Mouse (Mus musculus) midbrain, embryonic 10.5 days (tissue): Measurements from ENCODE around the gene Aadacl3. TPM values are rescaled to one million over a fixed set of nuclear protein-coding genes. Genes with fewer than 3 reads are reported as not detected.

ENCODE experiments used
- DNase-seq: peaks from one replicate; pipeline ENCODE4 v3.0.0-alpha.2; 2017; ENCODE audit warnings: low spot score
- H3K27ac ChIP-seq: fragments of 300-500 bp; sonication (generic); replicated peaks from 2 replicates; pipeline ENCODE4 v1.5.1; 2016; ENCODE audit warnings: mild to moderate bottlenecking
- H3K27me3 ChIP-seq: fragments of 300-500 bp; sonication (generic); 2 replicates; pipeline ENCODE4 v1.6.1; 2016; ENCODE audit warnings: low read depth, mild to moderate bottlenecking; ENCODE audit not compliant: poor library complexity, severe bottlenecking
- H3K36me3 ChIP-seq: fragments of 300-500 bp; sonication (generic); 2 replicates; pipeline ENCODE4 v1.6.1; 2016; ENCODE audit warnings: mild to moderate bottlenecking, moderate library complexity
- H3K4me1 ChIP-seq: fragments of 300-500 bp; sonication (generic); 2 replicates; pipeline ENCODE4 v1.6.1; 2016
- H3K4me3 ChIP-seq: fragments of 300-500 bp; sonication (generic); 2 replicates; pipeline ENCODE4 v1.5.1; 2016; ENCODE audit warnings: mild to moderate bottlenecking, moderate library complexity
- H3K9me3 ChIP-seq: fragments of 300-500 bp; sonication (generic); replicated peaks from 2 replicates; pipeline ENCODE4 v1.6.1; 2016; ENCODE audit warnings: mild to moderate bottlenecking
- WGBS: fragments of 180-500 bp; shearing (Covaris S2); methylation state at CpG from one replicate; pipeline ENCODE4 v1.1.7; 2016; 5-methylcytosine and 5-hydroxymethylcytosine counted together
- polyA plus RNA-seq: library from polyadenylated mRNA; unstranded; fragments of >200 nt; fragmentation: Nextera tagmentation; extraction: Ambion mirVana; gene quantifications from 2 replicates; pipeline ENCODE4 v1.2.1, GENCODE M21; 2016

Gene Aadacl3
- not detected in 2 replicates for polyA plus RNA-seq

DNA sequence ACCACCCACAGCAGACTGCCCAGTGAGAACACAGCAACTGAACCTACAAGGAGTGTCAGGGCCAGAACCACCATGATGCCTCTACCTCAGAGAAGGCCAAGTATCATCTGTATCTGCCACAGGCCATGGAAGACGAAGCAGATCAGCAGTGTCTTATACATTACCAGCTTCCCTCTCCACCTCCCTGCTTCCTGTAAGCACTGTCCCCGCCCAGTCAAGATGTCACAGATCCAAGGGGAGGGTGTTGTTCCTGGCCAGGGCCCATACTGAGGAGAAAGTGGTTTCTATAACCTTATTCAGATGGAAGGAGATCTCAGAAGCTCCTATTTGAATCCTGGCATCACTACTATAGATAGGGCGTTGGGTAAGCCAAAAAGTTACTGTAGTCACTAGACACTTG, at the start of gene Aadacl3:
Gene Aadacl3, minus strand, starts transcription at position 101 of the 400 bp plus-strand sequence.
- 90% methylated on average over 3 of the region's 3 CpGs for WGBS
- H3K4me1 ChIP-seq: no peaks in the 10 kb centered on the region
- H3K4me3 ChIP-seq: no peak within 1 kb of the TSS
- H3K27me3 ChIP-seq: no peaks in the 10 kb centered on the region
- H3K27ac ChIP-seq: no peak within 1 kb of the TSS
- DNase-seq: no peak
- H3K9me3 ChIP-seq: peaks cover 41% of the 10 kb centered on the region; the same call in 1 of the 2 replicates
- no peaks in the 10 kb centered on the region for H3K36me3 ChIP-seq

DNA sequence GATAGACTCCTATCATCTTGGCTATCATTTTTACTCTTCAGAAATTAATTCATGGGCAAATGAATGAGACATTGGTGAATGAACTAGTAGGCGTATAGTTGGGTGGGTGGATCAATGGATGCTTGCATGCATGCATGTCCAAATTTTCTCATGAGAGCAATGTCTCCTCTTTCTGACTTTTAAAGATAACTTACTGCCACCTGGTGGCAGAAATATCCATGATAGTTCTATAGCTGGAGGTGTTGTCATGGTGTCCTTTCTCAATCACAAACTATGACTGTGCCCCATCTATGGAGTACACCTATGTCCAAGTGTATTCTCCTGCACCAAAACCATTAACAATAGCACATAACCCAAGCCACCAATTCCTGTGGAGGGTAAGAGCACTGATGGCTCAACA, 43.0 kb upstream of the Aadacl3 start:
- Histone ChIP-seq H3K4me3 (no peak overlapping the region), H3K36me3 (no peaks in the 10 kb centered on the region), H3K27me3 (no peaks in the 10 kb centered on the region), H3K27ac (no peak overlapping the region), H3K9me3 (peaks cover 38% of the 10 kb centered on the region), H3K4me1 (no peaks in the 10 kb centered on the region)
- DNase-seq: no peak
- 86% methylated on average over 1 of the region's 1 CpGs for WGBS

DNA sequence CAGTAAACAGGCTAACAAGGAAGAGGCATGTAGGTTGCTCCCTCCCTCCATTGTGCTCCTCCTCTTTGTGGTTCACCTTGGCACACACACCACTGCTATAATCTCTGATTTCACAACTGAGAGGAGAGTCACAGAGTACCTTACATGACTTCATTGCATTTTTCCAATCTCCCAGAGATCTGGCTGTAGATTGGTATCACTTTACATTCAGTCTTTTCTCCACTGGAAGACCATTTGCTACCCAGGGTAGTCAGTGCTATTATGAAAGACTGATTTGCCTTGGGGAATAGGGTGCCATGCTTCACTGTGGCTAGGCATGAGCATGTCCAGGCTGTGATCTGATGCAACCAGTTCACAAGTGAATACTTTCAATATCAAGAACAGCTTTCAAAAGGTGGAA, 29.8 kb upstream of the Aadacl3 start:
- peaks cover 55% of the 10 kb centered on the region for H3K9me3 ChIP-seq
- H3K4me1 ChIP-seq: no peaks in the 10 kb centered on the region
- no peak overlapping the region for H3K4me3 ChIP-seq
- H3K36me3 ChIP-seq: no peaks in the 10 kb centered on the region
- no peak overlapping the region for H3K27ac ChIP-seq
- no peaks in the 10 kb centered on the region for H3K27me3 ChIP-seq
- no peak for DNase-seq

DNA sequence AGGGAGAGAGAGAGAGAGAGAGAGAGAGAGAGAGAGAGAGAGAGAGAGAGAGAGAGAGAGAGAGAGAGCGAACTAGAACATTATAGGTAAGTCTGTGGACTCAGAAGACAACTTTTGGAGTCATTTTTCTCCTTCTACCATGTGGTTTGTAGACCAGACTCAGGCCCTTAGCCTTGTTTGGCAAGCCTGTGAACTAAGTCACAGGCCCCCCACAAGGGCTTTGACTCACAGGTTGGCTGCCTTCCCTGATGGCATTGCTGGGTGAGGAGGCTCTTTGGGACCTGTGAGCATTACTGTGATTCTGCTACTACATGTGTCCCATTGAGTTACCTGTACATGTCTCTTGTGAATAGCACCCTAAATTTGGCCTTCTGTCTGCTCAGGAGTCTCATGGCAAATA, 4.5 kb upstream of the Aadacl3 start:
- Histone ChIP-seq H3K4me1 (no peaks in the 10 kb centered on the region), H3K9me3 (peaks cover 37% of the 10 kb centered on the region; the same call in 1 of the 2 replicates), H3K36me3 (no peaks in the 10 kb centered on the region), H3K4me3 (no peak overlapping the region), H3K27ac (no peak overlapping the region), H3K27me3 (no peaks in the 10 kb centered on the region)
- 73% methylated on average over 1 of the region's 1 CpGs for WGBS
- no peak for DNase-seq

DNA sequence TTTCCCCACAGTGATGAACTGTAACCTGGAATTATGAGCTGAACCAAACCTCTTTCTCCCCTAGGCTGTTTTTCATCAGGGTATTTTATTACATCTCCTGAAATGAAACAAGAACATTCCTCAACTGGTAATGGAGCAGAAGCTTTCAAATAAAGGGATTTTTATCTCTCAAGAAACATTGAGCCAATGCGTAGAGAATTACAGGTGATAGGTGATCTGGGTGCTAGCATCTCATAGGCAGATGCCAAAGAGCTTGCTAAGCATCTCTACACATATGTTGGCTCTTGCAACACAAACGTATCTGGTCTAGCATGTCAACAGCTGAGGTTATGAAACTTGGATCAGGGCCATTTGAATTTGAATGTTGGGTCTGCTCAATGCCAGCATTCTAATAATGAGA, 1.6 kb upstream of the Aadacl3 start:
- no peaks in the 10 kb centered on the region for H3K27me3 ChIP-seq
- H3K36me3 ChIP-seq: no peaks in the 10 kb centered on the region
- 87% methylated on average over 2 of the region's 2 CpGs for WGBS
- H3K9me3 ChIP-seq: peaks cover 37% of the 10 kb centered on the region; the same call in 1 of the 2 replicates
- no peak overlapping the region for H3K27ac ChIP-seq
- H3K4me1 ChIP-seq: no peaks in the 10 kb centered on the region
- no peak for DNase-seq
- no peak overlapping the region for H3K4me3 ChIP-seq

DNA sequence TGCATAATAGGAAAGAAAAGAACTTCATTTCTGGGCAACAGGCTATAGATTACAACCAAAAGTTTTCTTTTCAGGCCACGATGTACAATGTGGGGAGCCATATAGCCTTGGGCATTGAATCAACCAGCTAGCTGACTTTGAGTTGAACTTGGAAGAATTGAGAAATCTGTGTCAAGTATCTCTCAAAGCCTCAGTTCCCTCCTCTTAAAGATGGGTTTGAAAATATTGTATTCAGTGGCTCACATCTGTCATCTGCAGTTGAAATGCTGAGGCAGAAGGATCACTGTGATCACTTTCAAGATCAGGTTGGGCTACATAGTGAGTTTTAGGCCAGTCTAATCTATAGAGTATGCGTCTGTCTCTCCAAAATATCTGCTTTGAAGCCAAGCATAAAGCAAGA, 10.3 kb downstream of the Aadacl3 start, which contains the start of gene Gm9944:
Gene Gm9944, minus strand, starts transcription at position 101 of the 400 bp plus-strand sequence.
- 78% methylated on average over 2 of the region's 2 CpGs for WGBS
- DNase-seq: no peak
- no peaks in the 10 kb centered on the region for H3K4me1 ChIP-seq
- no peak within 1 kb of the TSS for H3K4me3 ChIP-seq
- H3K9me3 ChIP-seq: peaks cover 29% of the 10 kb centered on the region
- no peaks in the 10 kb centered on the region for H3K27me3 ChIP-seq
- H3K36me3 ChIP-seq: no peaks in the 10 kb centered on the region
- no peak within 1 kb of the TSS for H3K27ac ChIP-seq

DNA sequence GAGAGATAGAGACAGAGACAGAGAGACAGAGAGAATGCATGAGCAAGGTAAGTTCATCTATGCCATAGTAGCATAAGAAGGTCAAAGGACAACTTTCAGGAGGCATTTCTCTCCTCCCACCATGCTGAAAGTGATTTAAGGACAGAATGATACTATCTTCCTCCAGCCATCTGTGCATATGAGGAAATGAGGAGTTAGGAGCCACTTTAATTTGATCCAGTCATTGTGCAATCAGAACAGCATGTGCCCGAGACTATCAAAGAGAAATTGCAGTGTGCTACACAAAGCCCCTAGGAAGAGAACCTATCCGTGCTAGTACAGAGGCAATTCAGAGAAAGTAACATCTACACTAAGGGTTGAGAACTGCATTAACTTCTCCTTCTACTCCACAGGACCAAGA, 15.0 kb downstream of the Aadacl3 start:
- no peaks in the 10 kb centered on the region; the same call in 1 of the 2 replicates for H3K9me3 ChIP-seq
- DNase-seq: no peak
- H3K4me3 ChIP-seq: no peak overlapping the region
- no peaks in the 10 kb centered on the region for H3K27me3 ChIP-seq
- H3K36me3 ChIP-seq: no peaks in the 10 kb centered on the region
- H3K4me1 ChIP-seq: no peaks in the 10 kb centered on the region
- no peak overlapping the region for H3K27ac ChIP-seq
- 90% methylated on average over 2 of the region's 2 CpGs for WGBS

DNA sequence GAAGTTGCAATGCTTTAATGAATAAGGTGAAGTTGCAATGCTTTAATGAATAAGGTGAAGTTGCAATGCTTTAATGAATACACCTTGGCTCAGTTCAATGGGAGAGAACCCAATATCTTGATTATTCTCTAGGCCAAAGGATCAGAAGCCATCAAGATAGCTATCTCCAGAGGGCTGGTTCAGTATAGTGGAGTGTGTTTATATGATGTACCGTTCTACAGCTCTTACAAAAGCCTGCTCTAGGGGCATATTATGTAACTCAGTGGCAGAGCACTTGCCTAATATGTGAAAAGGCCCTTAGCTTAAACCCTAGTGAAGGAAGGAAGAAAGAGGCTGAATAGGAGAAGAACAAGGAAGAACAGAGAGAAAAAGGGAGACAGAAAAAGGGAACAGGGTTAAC, 22.0 kb downstream of the Aadacl3 start:
- DNase-seq: no peak
- no peaks in the 10 kb centered on the region for H3K27me3 ChIP-seq
- WGBS: 84% methylated on average over 1 of the region's 1 CpGs
- no peaks in the 10 kb centered on the region for H3K36me3 ChIP-seq
- no peak overlapping the region for H3K27ac ChIP-seq
- H3K4me1 ChIP-seq: no peaks in the 10 kb centered on the region
- H3K4me3 ChIP-seq: no peak overlapping the region
- peaks cover 18% of the 10 kb centered on the region for H3K9me3 ChIP-seq

DNA sequence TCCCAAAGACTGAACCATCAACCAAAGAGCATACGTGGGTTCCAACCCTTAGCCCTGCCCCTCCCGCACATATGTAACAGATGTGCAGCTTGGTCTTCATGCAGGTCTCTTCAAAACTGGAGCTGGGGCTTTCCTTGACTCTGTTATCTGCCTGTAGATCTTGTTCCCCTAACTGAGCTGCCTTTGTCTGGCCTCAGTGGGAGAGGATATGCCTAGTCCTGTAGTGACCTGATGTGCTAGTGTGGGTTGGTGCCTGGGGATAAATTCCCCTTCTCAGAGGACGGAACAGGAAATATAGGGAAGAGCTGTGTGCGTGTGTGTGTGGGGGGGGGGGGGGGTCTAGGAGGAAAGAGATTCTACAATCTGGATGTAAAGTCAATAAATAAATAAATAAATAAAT, 22.5 kb downstream of the Aadacl3 start:
- WGBS: 96% methylated on average over 4 of the region's 4 CpGs
- no peaks in the 10 kb centered on the region for H3K4me1 ChIP-seq
- H3K27me3 ChIP-seq: no peaks in the 10 kb centered on the region
- no peaks in the 10 kb centered on the region for H3K36me3 ChIP-seq
- no peak for DNase-seq
- H3K9me3 ChIP-seq: peaks cover 18% of the 10 kb centered on the region
- no peak overlapping the region for H3K4me3 ChIP-seq
- no peak overlapping the region for H3K27ac ChIP-seq

DNA sequence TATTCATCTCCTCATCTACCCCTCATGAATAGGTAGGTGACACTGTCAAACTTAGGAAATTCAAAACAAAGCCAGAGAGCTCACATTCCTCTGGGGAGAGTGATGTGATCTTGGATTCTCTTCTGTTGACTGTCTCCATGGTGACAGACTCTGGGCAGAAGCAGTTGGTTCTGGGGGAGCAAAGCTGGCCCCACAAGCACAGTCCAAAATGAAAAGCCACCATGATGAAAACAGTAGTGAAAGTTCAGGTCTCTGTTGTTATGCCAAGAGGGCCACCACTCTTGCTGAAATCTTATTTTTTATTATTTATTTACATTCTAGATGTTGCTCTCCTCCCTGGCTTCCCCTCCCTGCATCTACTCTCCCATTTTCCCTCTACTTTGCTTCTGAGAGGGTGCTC, 24.9 kb downstream of the Aadacl3 start, which contains the start of gene 1700012P22Rik:
Gene 1700012P22Rik, minus strand, starts transcription at position 101 of the 400 bp plus-strand sequence.
- DNase-seq: no peak
- H3K27me3 ChIP-seq: no peaks in the 10 kb centered on the region
- H3K9me3 ChIP-seq: peaks cover 22% of the 10 kb centered on the region
- H3K4me1 ChIP-seq: no peaks in the 10 kb centered on the region
- H3K27ac ChIP-seq: no peak within 1 kb of the TSS
- no peak within 1 kb of the TSS for H3K4me3 ChIP-seq
- H3K36me3 ChIP-seq: no peaks in the 10 kb centered on the region

DNA sequence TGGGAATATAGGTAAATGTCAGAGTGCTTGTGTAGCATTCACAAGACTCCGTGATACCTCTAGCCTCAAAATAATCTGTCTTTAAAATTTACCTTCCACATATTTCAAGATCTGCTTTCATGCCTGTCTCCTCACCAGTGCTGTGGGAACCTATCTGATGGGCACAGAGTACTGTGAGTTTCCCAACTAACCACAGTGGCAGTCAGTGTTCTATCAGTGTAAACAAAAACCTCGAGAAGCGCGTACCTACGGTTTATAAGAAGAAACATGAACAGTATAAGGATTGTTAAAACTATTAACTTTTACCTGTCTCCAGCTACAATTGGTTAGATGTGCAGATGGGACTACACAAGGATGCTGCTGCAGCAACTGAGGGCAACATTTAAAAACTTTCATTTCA, 30.3 kb downstream of the Aadacl3 start:
- H3K27me3 ChIP-seq: no peaks in the 10 kb centered on the region
- H3K4me1 ChIP-seq: no peaks in the 10 kb centered on the region
- WGBS: 91% methylated on average over 5 of the region's 5 CpGs
- H3K36me3 ChIP-seq: no peaks in the 10 kb centered on the region
- no peak overlapping the region for H3K4me3 ChIP-seq
- peaks cover 23% of the 10 kb centered on the region for H3K9me3 ChIP-seq
- no peak for DNase-seq
- H3K27ac ChIP-seq: no peak overlapping the region

DNA sequence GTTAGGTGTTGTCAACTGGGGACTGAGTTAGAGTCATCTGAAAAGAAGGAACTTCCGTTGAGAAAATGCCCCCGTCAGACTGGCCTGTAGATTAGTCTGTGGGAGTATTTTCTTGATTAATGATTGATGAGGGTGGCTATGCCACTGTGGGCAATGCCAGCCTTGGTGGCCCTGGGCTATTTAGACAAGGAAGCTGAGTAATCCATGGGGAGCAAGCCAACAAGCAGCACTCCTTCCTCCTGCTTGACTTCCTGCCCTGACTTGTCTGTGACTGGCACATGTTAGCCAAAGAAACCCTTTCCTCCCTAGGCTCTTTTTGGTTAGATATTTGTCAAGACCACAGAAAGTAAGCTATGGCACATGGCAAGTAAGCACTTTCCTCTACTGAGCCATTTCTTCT, 32.8 kb downstream of the Aadacl3 start:
- Histone ChIP-seq H3K27ac (no peak overlapping the region), H3K27me3 (no peaks in the 10 kb centered on the region), H3K9me3 (peaks cover 20% of the 10 kb centered on the region; the same call in 1 of the 2 replicates), H3K36me3 (no peaks in the 10 kb centered on the region), H3K4me1 (no peaks in the 10 kb centered on the region), H3K4me3 (no peak overlapping the region)
- WGBS: 84% methylated on average over 2 of the region's 2 CpGs
- no peak for DNase-seq

DNA sequence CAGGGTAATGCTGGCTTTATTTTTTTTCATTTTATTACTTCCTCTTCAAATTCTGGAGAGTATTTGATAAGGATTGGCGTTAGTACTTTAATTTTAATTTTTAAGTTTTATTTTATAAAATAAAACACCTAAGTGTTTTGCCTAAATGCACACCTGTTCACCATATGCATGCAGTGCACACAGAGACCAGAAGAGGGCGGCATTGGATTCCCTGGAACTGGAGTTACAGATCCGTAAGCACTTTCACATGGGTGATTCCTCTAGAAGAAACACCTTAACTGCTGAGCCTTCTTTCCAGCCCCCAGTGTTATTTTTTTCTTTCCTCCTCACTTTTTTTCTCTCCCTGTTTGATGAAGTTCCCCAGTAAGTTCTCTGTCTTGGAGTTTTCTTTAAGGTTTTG, 34.7 kb downstream of the Aadacl3 start:
- WGBS: 25% methylated on average over 3 of the region's 3 CpGs
- DNase-seq: no peak
- H3K27me3 ChIP-seq: no peaks in the 10 kb centered on the region

DNA sequence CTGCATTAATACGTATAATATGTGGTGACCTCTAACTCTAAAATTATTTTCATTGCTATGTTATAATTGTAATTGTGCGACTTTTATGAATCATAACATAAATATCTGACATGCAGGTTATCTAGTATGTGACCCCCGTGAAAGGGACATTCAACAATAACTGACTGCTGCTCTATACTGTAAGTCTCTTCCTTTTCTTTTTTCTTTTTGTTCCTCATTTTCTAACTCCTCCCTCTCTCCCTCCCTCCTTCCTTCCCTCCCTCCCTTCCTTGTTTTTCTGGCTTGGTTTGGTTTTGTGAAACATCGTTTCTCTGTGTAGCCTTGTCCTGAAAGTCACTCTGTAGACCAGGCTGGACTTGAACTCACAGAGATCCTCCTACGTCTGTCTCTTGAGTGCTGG, 39.0 kb downstream of the Aadacl3 start:
- Histone ChIP-seq H3K36me3 (no peaks in the 10 kb centered on the region), H3K4me1 (no peaks in the 10 kb centered on the region), H3K27me3 (no peaks in the 10 kb centered on the region), H3K27ac (no peak overlapping the region), H3K9me3 (peaks cover 6% of the 10 kb centered on the region; the same call in 1 of the 2 replicates), H3K4me3 (no peak overlapping the region)
- DNase-seq: no peak
- 75% methylated on average over 5 of the region's 5 CpGs for WGBS

More for the DNA sequence above, 34.7 kb downstream of the Aadacl3 start:
- Histone ChIP-seq H3K4me3 (no peak overlapping the region), H3K36me3 (no peaks in the 10 kb centered on the region), H3K27ac (no peak overlapping the region), H3K4me1 (no peaks in the 10 kb centered on the region), H3K9me3 (peaks cover 16% of the 10 kb centered on the region; the same call in 1 of the 2 replicates)
